Mouse (Mus musculus): ENCODE results near the gene Abcg1. TPM values are rescaled to one million over a fixed set of nuclear protein-coding genes. Genes with fewer than 3 reads are reported as not detected.
A peak's percentile ranks its signal among the peaks of the same experiment; 100 is the strongest.

Gene Abcg1
- polyA plus RNA-seq, 1 experiment from 2014 or later, result 18.5 TPM

GRCm38 (mm10) chr17:31028821-31029370, 28.6 kb upstream of the Abcg1 start:
- no peak for ATAC-seq (ENCODE audit: low FRiP score)
- Histone ChIP-seq H3K27ac (replicated peaks) (no peak overlapping the region), H3K9ac (replicated peaks) (no peak overlapping the region), H3K4me3 (replicated peaks) (no peak overlapping the region), H3K27me3 (replicated peaks) (no peaks in the 10 kb centered on the region), H3K9me3 (replicated peaks) (no peaks in the 10 kb centered on the region), H3K4me2 (no peak overlapping the region), H3K36me3 (no peaks in the 10 kb centered on the region), H3K4me1 (peaks cover 3% of the 10 kb centered on the region; the same call in 1 of the 2 replicates)
- whole genome bisulfite sequencing, result 83% methylated on average over 9 of the region's 9 CpGs

GRCm38 (mm10) chr17:31029407-31029806, 28.1 kb upstream of the Abcg1 start:
- H3K36me3 ChIP-seq, result no peaks in the 10 kb centered on the region
- H3K9ac ChIP-seq (replicated peaks), result no peak overlapping the region
- H3K27ac ChIP-seq (replicated peaks), result no peak overlapping the region
- no peaks in the 10 kb centered on the region for H3K27me3 ChIP-seq (replicated peaks)
- H3K4me3 ChIP-seq (replicated peaks), result no peak overlapping the region
- no peaks in the 10 kb centered on the region for H3K9me3 ChIP-seq (replicated peaks)
- no peak overlapping the region for H3K4me2 ChIP-seq
- no peak for ATAC-seq (ENCODE audit: low FRiP score)
- peaks cover 8% of the 10 kb centered on the region for H3K4me1 ChIP-seq
- WGBS, result 94% methylated on average over 4 of the region's 4 CpGs

GRCm38 (mm10) chr17:31032341-31032740, 25.1 kb upstream of the Abcg1 start:
- Histone ChIP-seq H3K27me3 (replicated peaks) (no peaks in the 10 kb centered on the region), H3K4me3 (replicated peaks) (no peak overlapping the region), H3K9me3 (replicated peaks) (no peaks in the 10 kb centered on the region), H3K4me2 (no peak overlapping the region), H3K36me3 (no peaks in the 10 kb centered on the region), H3K27ac (replicated peaks) (no peak overlapping the region), H3K9ac (replicated peaks) (no peak overlapping the region), H3K4me1 (peaks cover 21% of the 10 kb centered on the region)
- no peak for ATAC-seq (ENCODE audit: low FRiP score)
- 90% methylated on average over 4 of the region's 4 CpGs for WGBS

DNA sequence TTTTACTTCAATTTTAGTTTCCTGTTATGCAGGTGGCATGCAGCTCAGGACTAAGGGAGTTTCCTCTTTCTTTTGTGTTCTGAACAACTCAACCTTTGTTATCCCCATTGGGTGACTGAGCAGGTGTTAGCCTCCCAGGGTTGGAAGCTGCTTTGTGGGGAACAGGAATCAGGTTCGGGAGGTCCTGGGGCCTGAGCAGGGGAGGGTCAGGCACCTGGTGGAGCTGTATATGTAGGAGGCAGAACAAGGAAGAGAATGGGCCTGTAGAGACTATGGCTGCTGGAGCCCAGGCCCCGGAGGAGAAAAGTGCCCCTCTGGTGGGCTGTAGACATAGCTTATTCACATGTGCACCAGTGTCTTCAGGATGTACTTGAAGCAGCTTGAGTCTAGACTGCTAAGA, 24.2 kb upstream of the Abcg1 start:
- H3K4me1 ChIP-seq, result peaks cover 21% of the 10 kb centered on the region
- no peak overlapping the region for H3K27ac ChIP-seq (replicated peaks)
- H3K4me2 ChIP-seq, result no peak overlapping the region
- WGBS, result 73% methylated on average over 2 of the region's 2 CpGs
- no peaks in the 10 kb centered on the region for H3K36me3 ChIP-seq
- no peak for ATAC-seq (ENCODE audit: low FRiP score)
- H3K9me3 ChIP-seq (replicated peaks), result no peaks in the 10 kb centered on the region
- H3K4me3 ChIP-seq (replicated peaks), result no peak overlapping the region
- H3K9ac ChIP-seq (replicated peaks), result no peak overlapping the region
- no peaks in the 10 kb centered on the region for H3K27me3 ChIP-seq (replicated peaks)

- no peak overlapping the region for H3K4me2 ChIP-seq
- H3K27ac ChIP-seq (replicated peaks), result 0 out of 2 replicates have a peak overlapping the region, but pooled peaks have one; percentile 29
- peaks cover 21% of the 10 kb centered on the region for H3K4me1 ChIP-seq
- no peaks in the 10 kb centered on the region for H3K9me3 ChIP-seq (replicated peaks)
- no peaks in the 10 kb centered on the region for H3K36me3 ChIP-seq
- ATAC-seq (ENCODE audit: low FRiP score), result no peak
- 50% methylated on average over 5 of the region's 5 CpGs for WGBS
- no peak overlapping the region for H3K9ac ChIP-seq (replicated peaks)
- H3K4me3 ChIP-seq (replicated peaks), result no peak overlapping the region
- H3K27me3 ChIP-seq (replicated peaks), result no peaks in the 10 kb centered on the region
Measured at GRCm38 (mm10) chr17:31034165-31034564, 23.3 kb upstream of the Abcg1 start.

GRCm38 (mm10) chr17:31034674-31035356, 22.7 kb upstream of the Abcg1 start:
- Histone ChIP-seq H3K27ac (replicated peaks) (no peak overlapping the region), H3K4me2 (no peak overlapping the region), H3K9ac (replicated peaks) (no peak overlapping the region), H3K9me3 (replicated peaks) (no peaks in the 10 kb centered on the region), H3K27me3 (replicated peaks) (no peaks in the 10 kb centered on the region), H3K4me3 (replicated peaks) (no peak overlapping the region), H3K36me3 (no peaks in the 10 kb centered on the region), H3K4me1 (peaks cover 21% of the 10 kb centered on the region)
- ATAC-seq (ENCODE audit: low FRiP score), result no peak
- WGBS, result 92% methylated on average over 9 of the region's 9 CpGs

GRCm38 (mm10) chr17:31036168-31036876, 21.2 kb upstream of the Abcg1 start:
- Histone ChIP-seq H3K27me3 (replicated peaks) (no peaks in the 10 kb centered on the region), H3K4me2 (peak overlapping the region; percentile 38), H3K4me3 (replicated peaks) (no peak overlapping the region), H3K36me3 (no peaks in the 10 kb centered on the region), H3K4me1 (peaks cover 21% of the 10 kb centered on the region), H3K9ac (replicated peaks) (no peak overlapping the region; the same call in 1 of the 2 replicates), H3K9me3 (replicated peaks) (no peaks in the 10 kb centered on the region), H3K27ac (replicated peaks) (peak overlapping the region; percentile 23; the same call in 1 of the 2 replicates)
- peak; percentile 57 for ATAC-seq (ENCODE audit: low FRiP score)
- 58% methylated on average over 22 of the region's 22 CpGs for whole genome bisulfite sequencing

DNA sequence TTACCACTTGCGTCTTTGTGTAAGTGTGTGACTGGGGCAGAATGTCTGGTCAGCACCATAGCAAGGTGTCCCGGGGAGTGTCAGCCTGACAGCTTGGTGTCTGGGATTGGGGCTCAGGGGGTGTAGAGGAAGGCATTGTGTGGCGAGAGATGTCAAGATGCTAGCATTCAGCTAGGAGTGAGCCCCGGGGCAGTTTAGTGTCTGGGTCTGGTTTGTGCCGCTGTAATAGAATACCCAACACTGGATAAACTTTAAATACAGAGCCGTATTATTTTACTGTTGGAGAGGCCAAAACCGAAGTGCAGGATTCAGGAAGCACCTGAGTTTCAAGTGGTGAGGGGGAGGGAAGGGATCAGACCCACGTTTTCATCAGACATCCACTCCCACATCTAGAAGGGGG, 20.1 kb upstream of the Abcg1 start:
- H3K4me1 ChIP-seq, result peaks cover 21% of the 10 kb centered on the region
- H3K27ac ChIP-seq (replicated peaks), result no peak overlapping the region
- no peak overlapping the region for H3K9ac ChIP-seq (replicated peaks)
- WGBS, result 83% methylated on average over 8 of the region's 8 CpGs
- ATAC-seq (ENCODE audit: low FRiP score), result no peak
- H3K27me3 ChIP-seq (replicated peaks), result no peaks in the 10 kb centered on the region
- H3K9me3 ChIP-seq (replicated peaks), result no peaks in the 10 kb centered on the region
- no peaks in the 10 kb centered on the region for H3K36me3 ChIP-seq
- no peak overlapping the region for H3K4me3 ChIP-seq (replicated peaks)
- no peak overlapping the region for H3K4me2 ChIP-seq

GRCm38 (mm10) chr17:31038381-31038780, 19.1 kb upstream of the Abcg1 start:
- H3K9ac ChIP-seq (replicated peaks), result no peak overlapping the region
- no peak overlapping the region for H3K4me2 ChIP-seq
- H3K4me1 ChIP-seq, result peaks cover 21% of the 10 kb centered on the region
- 78% methylated on average over 4 of the region's 4 CpGs for WGBS
- H3K36me3 ChIP-seq, result no peaks in the 10 kb centered on the region
- ATAC-seq (ENCODE audit: low FRiP score), result no peak
- no peaks in the 10 kb centered on the region for H3K9me3 ChIP-seq (replicated peaks)
- no peaks in the 10 kb centered on the region for H3K27me3 ChIP-seq (replicated peaks)
- no peak overlapping the region for H3K27ac ChIP-seq (replicated peaks)
- no peak overlapping the region for H3K4me3 ChIP-seq (replicated peaks)

- Histone ChIP-seq H3K4me3 (replicated peaks) (no peak overlapping the region), H3K4me1 (peaks cover 11% of the 10 kb centered on the region), H3K27ac (replicated peaks) (no peak overlapping the region), H3K9ac (replicated peaks) (no peak overlapping the region), H3K9me3 (replicated peaks) (no peaks in the 10 kb centered on the region), H3K27me3 (replicated peaks) (no peaks in the 10 kb centered on the region), H3K4me2 (no peak overlapping the region), H3K36me3 (no peaks in the 10 kb centered on the region)
- WGBS, result 67% methylated on average over 7 of the region's 7 CpGs
- ATAC-seq (ENCODE audit: low FRiP score), result no peak
Measured at GRCm38 (mm10) chr17:31039626-31040025, 17.8 kb upstream of the Abcg1 start.

DNA sequence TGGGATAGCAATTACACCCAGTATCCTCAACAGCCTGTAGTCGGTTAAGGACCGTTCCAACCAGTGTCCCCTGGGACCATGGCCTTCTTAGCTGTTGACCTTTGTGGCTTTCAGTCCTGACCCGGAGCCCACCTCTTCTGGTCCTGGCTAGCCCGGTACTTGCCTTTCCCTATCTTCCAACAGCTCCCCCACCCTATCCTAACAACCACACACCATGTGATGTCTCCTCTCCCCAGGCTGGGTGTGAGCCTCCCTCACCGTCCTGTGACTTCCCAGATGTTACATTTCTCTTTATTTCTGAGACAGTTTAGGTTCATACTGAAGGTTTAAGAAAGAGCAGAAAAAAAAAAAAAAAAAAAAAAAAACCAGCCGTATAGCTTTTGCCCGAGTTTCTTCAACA, 17.1 kb upstream of the Abcg1 start:
- Histone ChIP-seq H3K27ac (replicated peaks) (no peak overlapping the region), H3K27me3 (replicated peaks) (no peaks in the 10 kb centered on the region), H3K4me3 (replicated peaks) (no peak overlapping the region), H3K36me3 (no peaks in the 10 kb centered on the region), H3K4me1 (peaks cover 9% of the 10 kb centered on the region), H3K4me2 (no peak overlapping the region), H3K9ac (replicated peaks) (no peak overlapping the region), H3K9me3 (replicated peaks) (no peaks in the 10 kb centered on the region)
- WGBS, result 78% methylated on average over 7 of the region's 7 CpGs
- no peak for ATAC-seq (ENCODE audit: low FRiP score)

DNA sequence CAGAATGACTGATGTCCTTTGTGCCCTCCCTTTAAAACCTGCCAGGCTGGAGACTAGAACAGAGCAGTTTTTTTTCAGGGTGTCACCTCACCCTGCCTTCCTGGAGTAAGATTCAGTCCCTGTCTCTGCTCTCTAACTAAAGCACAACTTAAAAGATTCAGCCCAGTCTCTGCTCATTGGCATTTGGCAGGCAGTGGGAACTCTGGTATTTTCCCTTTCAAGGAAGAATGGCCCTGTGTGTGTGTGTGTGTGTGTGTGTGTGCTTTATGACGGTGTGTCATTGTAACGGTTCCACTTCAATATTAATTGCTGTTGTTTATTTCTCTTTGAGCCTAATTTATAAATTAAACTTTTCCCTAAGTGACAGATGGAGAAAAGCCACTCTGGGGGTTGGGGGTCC, 14.7 kb upstream of the Abcg1 start:
- H3K4me3 ChIP-seq (replicated peaks), result no peak overlapping the region
- no peaks in the 10 kb centered on the region for H3K36me3 ChIP-seq
- 37% methylated on average over 2 of the region's 2 CpGs for WGBS
- H3K27ac ChIP-seq (replicated peaks), result no peak overlapping the region
- no peak overlapping the region for H3K4me2 ChIP-seq
- no peak overlapping the region for H3K9ac ChIP-seq (replicated peaks)
- no peaks in the 10 kb centered on the region; the same call in 1 of the 2 replicates for H3K4me1 ChIP-seq
- no peak for ATAC-seq (ENCODE audit: low FRiP score)
- H3K27me3 ChIP-seq (replicated peaks), result no peaks in the 10 kb centered on the region
- no peaks in the 10 kb centered on the region for H3K9me3 ChIP-seq (replicated peaks)

Data from neural tube, embryonic 15.5 days (tissue).